Mouse (Mus musculus): Measurements from ENCODE around the gene Mars. TPM values are rescaled to one million over a fixed set of nuclear protein-coding genes. Genes with fewer than 3 reads are reported as not detected.

Gene Mars
- total RNA-seq, 2 experiments from 2014 or later = 49.6 to 50.1 TPM

GRCm38 (mm10) chr10:127285644-127286043 is 25.9 kb downstream of the Mars start:
- no peak for DNase-seq

- DNase-seq = no peak
These were observed 26.7 kb downstream of the Mars start for GRCm38 (mm10) chr10:127284724-127285500.

- DNase-seq = no peak
These were observed 27.4 kb downstream of the Mars start for GRCm38 (mm10) chr10:127284105-127284622.

GRCm38 (mm10) chr10:127282620-127283215 is 28.9 kb downstream of the Mars start:
- DNase-seq = no peak

- DNase-seq = no peak
These were observed 30.3 kb downstream of the Mars start for GRCm38 (mm10) chr10:127281316-127281715.

GRCm38 (mm10) chr10:127279730-127280129 is 31.9 kb downstream of the Mars start:
- no peak for DNase-seq

- no peak for DNase-seq
These were observed 37.1 kb downstream of the Mars start for GRCm38 (mm10) chr10:127274261-127275022.

- DNase-seq = no peak
These were observed 39.2 kb downstream of the Mars start for GRCm38 (mm10) chr10:127272371-127272770.

- no peak for DNase-seq
These were observed 41.7 kb downstream of the Mars start for GRCm38 (mm10) chr10:127269884-127270283.

- peak; percentile 46 for DNase-seq
These were observed 42.5 kb downstream of the Mars start for GRCm38 (mm10) chr10:127269036-127269435.

GRCm38 (mm10) chr10:127268401-127268800 is 43.2 kb downstream of the Mars start:
- DNase-seq = peak; percentile 46

GRCm38 (mm10) chr10:127267318-127267717 is 44.3 kb downstream of the Mars start:
- DNase-seq = no peak

GRCm38 (mm10) chr10:127266112-127267091 is 45.2 kb downstream of the Mars start, which contains the start of gene Dctn2:
Dctn2 (plus strand) TSS chr10:127266368.
- DNase-seq = peak; percentile 95

- DNase-seq = no peak
These were observed 45.9 kb downstream of the Mars start for GRCm38 (mm10) chr10:127265727-127266111.

GRCm38 (mm10) chr10:127264971-127265370 is 46.6 kb downstream of the Mars start:
- DNase-seq = no peak

- DNase-seq = no peak
These were observed 47.2 kb downstream of the Mars start for GRCm38 (mm10) chr10:127264336-127264735.

- no peak for DNase-seq
These were observed 48.0 kb downstream of the Mars start for GRCm38 (mm10) chr10:127263631-127264030.

- no peak for DNase-seq
These were observed 48.8 kb downstream of the Mars start, which contains the start of gene Kif5a for GRCm38 (mm10) chr10:127262548-127263398. Kif5a (minus strand) TSS chr10:127263348.

GRCm38 (mm10) chr10:127261706-127262547 is 49.7 kb downstream of the Mars start:
- DNase-seq = no peak

- no peak for DNase-seq
These were observed 53.1 kb downstream of the Mars start for GRCm38 (mm10) chr10:127258489-127258888.
